Comparison of ENCODE assay signal across 21 mouse cellular contexts in genomic region chr4:119825956-119826355, GRCm38 (mm10).
DNase-seq lines count a peak whose midpoint lies in the region; ATAC-seq and TF ChIP-seq lines count a peak whose summit lies in the region.
"Had no signal": no experiment of that assay in that cellular context is flagged by ENCODE, and none has a peak within 500 bp of the region (broad histone marks: within the 10 kb centered on the region; RNA-seq: fewer than 3 reads in every experiment).

No protein-coding gene starts in this region.

- no peak for ATAC-seq in monocyte, adult 5-6 weeks (replicated peaks; ENCODE audit: insufficient number of reproducible peaks, low FRiP score, low TSS enrichment, poor library complexity, severe bottlenecking)
- ATAC-seq: forebrain, embryonic 14.5 days; forebrain, embryonic 16.5 days had no signal

- H3K27ac ChIP-seq in CH12.LX (ENCODE audit: insufficient read depth, low read depth): no peak overlapping the region
- H3K27ac ChIP-seq: embryonic facial prominence, embryonic 13.5 days; embryonic facial prominence, embryonic 15.5 days; forebrain, embryonic 10.5 days; forebrain, embryonic 12.5 days had no signal

- H3K9me3 ChIP-seq in CH12.LX (replicated peaks; ENCODE audit: low read length): peaks cover 2% of the 10 kb centered on the region
- H3K9me3 ChIP-seq: embryonic facial prominence, embryonic 13.5 days; embryonic facial prominence, embryonic 15.5 days; forebrain, embryonic 10.5 days; forebrain, embryonic 12.5 days; G1E had no signal

- peaks cover 10 to 40% of the 10 kb centered on the region in 2 experiments for H3K4me1 ChIP-seq in CH12.LX (ENCODE audit: control insufficient read depth in 1 of 2, insufficient read depth in 2 of 2)
- H3K4me1 ChIP-seq: embryonic facial prominence, embryonic 13.5 days; embryonic facial prominence, embryonic 15.5 days; forebrain, embryonic 10.5 days; forebrain, embryonic 12.5 days had no signal

- H3K4me3 ChIP-seq in CH12.LX (replicated peaks in 1 of 3; ENCODE audit: low read depth in 2 of 3, low read length in 2 of 3, poor library complexity in 1 of 3): no peak overlapping the region
- H3K4me3 ChIP-seq: embryonic facial prominence, embryonic 13.5 days; embryonic facial prominence, embryonic 15.5 days; erythroblast, embryonic 14.5 days; forebrain, embryonic 10.5 days; forebrain, embryonic 12.5 days had no signal

- TF ChIP-seq POLR2A in CH12.LX (IDR thresholded peaks at IDR 0.05; ENCODE audit: low read depth, low read length): no peak

- TF ChIP-seq CTCF in CH12.LX (conservative IDR thresholded peaks at IDR 0.05 in 1 of 2, IDR thresholded peaks at IDR 0.05 in 1 of 2; ENCODE audit: low read depth in 2 of 2, low read length in 2 of 2): no peak

- no peak overlapping the region; the same call in 1 of the 2 replicates for H3K9ac ChIP-seq in CH12.LX (ENCODE audit: insufficient read depth, low read depth)
- H3K9ac ChIP-seq: embryonic facial prominence, embryonic 13.5 days; embryonic facial prominence, embryonic 15.5 days; forebrain, embryonic 12.5 days had no signal

- TF ChIP-seq EP300 in CH12.LX (IDR thresholded peaks at IDR 0.05; ENCODE audit: low read length): peak; percentile 76

- peaks cover 0 to 2% of the 10 kb centered on the region in 2 experiments for H3K36me3 ChIP-seq in CH12.LX (replicated peaks in 1 of 2; ENCODE audit: control insufficient read depth in 1 of 2, insufficient read depth in 1 of 2, low read length in 1 of 2)
- H3K36me3 ChIP-seq: embryonic facial prominence, embryonic 13.5 days; embryonic facial prominence, embryonic 15.5 days; forebrain, embryonic 10.5 days; forebrain, embryonic 12.5 days; G1E had no signal

- dilution Hi-C loops in CH12.LX (cut with MboI; ENCODE audit: extremely low pct_ligation_motif_present, extremely low pct_unique_long_range_greater_than_20kb, low sequenced_read_pairs): no loop called here

- peaks cover 2% of the 10 kb centered on the region; the same call in 1 of the 2 replicates for H3K79me2 ChIP-seq in CH12.LX (replicated peaks; ENCODE audit: control insufficient read depth, extremely low read depth, insufficient read depth, poor library complexity, severe bottlenecking)

- no peaks in the 10 kb centered on the region for H3K27me3 ChIP-seq in CH12.LX (replicated peaks)
- H3K27me3 ChIP-seq: embryonic facial prominence, embryonic 13.5 days; embryonic facial prominence, embryonic 15.5 days had no signal

- H3K4me2 ChIP-seq in CH12.LX (ENCODE audit: insufficient read depth, low read depth, poor library complexity, severe bottlenecking): peak overlapping the region; percentile 44
- H3K4me2 ChIP-seq: embryonic facial prominence, embryonic 13.5 days; embryonic facial prominence, embryonic 15.5 days; forebrain, embryonic 12.5 days had no signal

- in situ Hi-C loops in CH12.LX (cut with MboI; ENCODE audit: low pct_ligation_motif_present, low pct_unique_long_range_greater_than_20kb, low sequenced_read_pairs): no loop called here

- DNase-seq in adrenal gland, postnatal 36 days: peak; percentile 9 to 32
- DNase-seq in adrenal gland, adult 8-10 months: no peak
- DNase-seq in CH12.LX (ENCODE audit: extremely low read depth): no peak
- DNase-seq in Muller cell, postnatal 12 days (ENCODE audit: inconsistent ontology term): peak; percentile 30
- DNase-seq: adrenal gland, postnatal 10 days; cerebellum, adult 11 months; cerebellum, adult 18-20 months; cerebellum, adult 8-10 months; cerebellum, adult 9-11 months; cerebellum, postnatal 14 days; cerebellum, postnatal 36 days; embryo, embryonic 11 days had no signal

- no peak; the same call in 1 of the 2 replicates for TF ChIP-seq RAD21 in CH12.LX (IDR thresholded peaks at IDR 0.05; ENCODE audit: low read depth, low read length)

TF ChIP-seq in CH12.LX, 34 proteins besides CTCF, POLR2A, EP300 and RAD21:
- TF ChIP-seq IRF4 (IDR thresholded peaks at IDR 0.05; ENCODE audit: low read depth, low read length): peak; percentile 61
- no peak for TF ChIP-seq CHD2 (IDR thresholded peaks at IDR 0.05; ENCODE audit: low read length)
- TF ChIP-seq MAFK (IDR thresholded peaks at IDR 0.05; ENCODE audit: insufficient replicate concordance, low read length): no peak
- 0 out of 2 replicates have a peak, but pooled peaks have one; percentile 34 for TF ChIP-seq RCOR1 (conservative IDR thresholded peaks at IDR 0.05; ENCODE audit: low read depth, low read length)
- no peak for TF ChIP-seq ZMIZ1 (IDR thresholded peaks at IDR 0.05; ENCODE audit: low read depth, low read length)
- TF ChIP-seq MEF2A (IDR thresholded peaks at IDR 0.05; ENCODE audit: borderline replicate concordance, low read depth, low read length): peak; percentile 40; the same call in 1 of the 2 replicates
- TF ChIP-seq SMC3 (IDR thresholded peaks at IDR 0.05; ENCODE audit: low read depth, low read length): no peak
- no peak for TF ChIP-seq E2F4 (IDR thresholded peaks at IDR 0.05; ENCODE audit: insufficient replicate concordance, low read depth, low read length)
- no peak for TF ChIP-seq CHD1 (IDR thresholded peaks at IDR 0.05; ENCODE audit: low read depth, low read length)
- no peak for TF ChIP-seq TCF12 (IDR thresholded peaks at IDR 0.05; ENCODE audit: low read depth, low read length)
- peak; percentile 53; the same call in 1 of the 2 replicates for TF ChIP-seq ZNF384 (IDR thresholded peaks at IDR 0.05; ENCODE audit: low read depth, low read length)
- TF ChIP-seq HCFC1 (IDR thresholded peaks at IDR 0.05; ENCODE audit: low read depth, low read length): no peak
- TF ChIP-seq POLR2AphosphoS2 (IDR thresholded peaks at IDR 0.05; ENCODE audit: low read depth, low read length): no peak
- no peak for TF ChIP-seq ZKSCAN1 (IDR thresholded peaks at IDR 0.05; ENCODE audit: borderline replicate concordance, low read depth, low read length)
- TF ChIP-seq ETS1 (conservative IDR thresholded peaks at IDR 0.05; ENCODE audit: low read depth, low read length): 0 out of 2 replicates have a peak, but pooled peaks have one; percentile 27
- 0 out of 2 replicates have a peak, but pooled peaks have one; percentile 26 for TF ChIP-seq BHLHE40 (IDR thresholded peaks at IDR 0.05; ENCODE audit: low read depth, low read length)
- TF ChIP-seq MAZ (IDR thresholded peaks at IDR 0.05; ENCODE audit: low read depth, low read length): no peak
- TF ChIP-seq NELFE (IDR thresholded peaks at IDR 0.05; ENCODE audit: low read depth, low read length): no peak
- TF ChIP-seq MXI1 (IDR thresholded peaks at IDR 0.05; ENCODE audit: low read depth, low read length): no peak
- TF ChIP-seq NRF1 (IDR thresholded peaks at IDR 0.05; ENCODE audit: low read depth, low read length): no peak
- TF ChIP-seq MYC (IDR thresholded peaks at IDR 0.05; ENCODE audit: low read depth, low read length): 0 out of 2 replicates have a peak, but pooled peaks have one; percentile 28
- 0 out of 2 replicates have a peak, but pooled peaks have one; percentile 12 for TF ChIP-seq JUND (conservative IDR thresholded peaks at IDR 0.05; ENCODE audit: low read depth, low read length)
- TF ChIP-seq PAX5 (IDR thresholded peaks at IDR 0.05; ENCODE audit: low read length): no peak
- TF ChIP-seq TBP (conservative IDR thresholded peaks at IDR 0.05; ENCODE audit: low read depth, low read length): no peak

Comparison
In these comparisons a context has a peak if more than half of its experiments do, and no peak if none do; other contexts are left out.
1. DNase-seq: peak in adrenal gland, postnatal 36 days (2 of 2) and Muller cell, postnatal 12 days (single experiment); none in adrenal gland, adult 8-10 months (single experiment) and CH12.LX (single experiment).